Mouse (Mus musculus) thymus, postnatal 36 days (tissue): ENCODE data around the gene Ncdn.

Source experiments
- DNase-seq, 2 experiments: peaks; one replicate each; pipeline ENCODE4 v3.0.0; 2022; ENCODE audit warnings: mixed read lengths in 2 of 2

Ncdn gene

DNA sequence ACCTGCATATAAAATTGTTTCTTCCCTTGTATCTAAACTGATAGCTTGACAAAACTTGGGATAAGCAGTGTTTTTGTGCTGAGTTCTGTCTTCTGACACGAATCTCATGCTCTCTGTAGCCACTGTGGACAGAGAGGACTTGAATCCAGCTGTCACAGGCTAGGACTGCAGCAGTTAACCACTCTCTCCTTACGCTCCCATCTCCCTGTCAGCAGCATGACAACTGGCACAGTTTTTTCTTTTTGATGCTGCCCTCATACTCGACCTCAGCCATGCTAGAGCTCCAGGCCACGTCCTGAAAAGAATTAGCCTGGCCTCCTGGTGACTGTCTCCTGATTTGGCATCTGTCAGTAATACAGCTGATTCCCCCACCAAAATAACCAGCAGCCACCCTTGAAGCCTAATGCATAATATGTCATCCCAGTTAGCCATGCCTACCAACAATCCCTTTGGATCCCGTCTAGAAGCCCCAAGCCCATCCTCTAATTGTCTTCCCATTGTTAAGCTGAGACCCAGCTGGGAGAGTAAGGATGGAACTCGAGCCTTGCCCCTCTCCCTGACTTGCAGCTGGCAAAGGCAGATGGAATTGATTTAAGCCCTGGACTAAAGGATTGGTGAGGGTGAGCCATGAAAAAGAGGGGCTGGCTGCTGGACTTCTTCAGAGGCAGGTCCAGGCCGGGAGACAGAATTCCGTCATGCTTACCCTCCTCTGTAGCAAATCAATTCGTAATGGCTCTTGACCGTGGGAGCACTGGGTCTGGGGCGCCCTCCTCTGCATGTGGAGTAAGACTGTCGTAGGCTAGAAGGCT, 46.4 kb downstream of the Ncdn start:
- DNase-seq, result no peak

DNA sequence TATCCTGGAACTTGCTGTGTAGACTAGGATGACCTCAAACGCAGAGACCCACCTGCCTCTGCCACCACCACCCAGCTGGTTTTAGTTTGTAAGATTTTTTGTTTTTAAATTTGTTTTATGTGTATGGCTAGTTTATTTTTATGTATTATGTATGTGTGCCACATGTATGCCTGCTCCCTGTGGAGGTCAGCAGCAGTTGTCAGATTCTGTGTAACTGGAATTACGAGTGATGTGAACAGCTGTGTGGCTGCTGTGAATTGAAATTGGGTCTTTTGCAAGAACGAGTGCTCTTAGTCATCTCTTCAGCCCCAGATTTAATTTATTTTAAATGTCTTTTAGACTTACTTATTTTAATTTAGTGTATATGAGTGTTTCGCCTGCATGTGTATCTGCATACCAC, 56.3 kb downstream of the Ncdn start:
- no peak for DNase-seq
